Mouse (Mus musculus) heart, embryonic 12.5 days (tissue): ENCODE results near the gene Celf2. TPM values are rescaled to one million over a fixed set of nuclear protein-coding genes. Genes with fewer than 3 reads are reported as not detected.

Experiments used
- ATAC-seq: fragments of 200-750 bp; cut with Nextera tagmentation; 2 replicates; pipeline ENCODE4 v1.8.0; 2017; ENCODE audit warnings: moderate TSS enrichment, moderate library complexity; ENCODE audit not compliant: insufficient number of reproducible peaks, low FRiP score
- H3K27ac ChIP-seq: fragments of 300-500 bp; sonication (generic); 2 replicates; pipeline ENCODE4 v1.5.1; 2016; ENCODE audit warnings: mild to moderate bottlenecking, moderate library complexity; ENCODE audit not compliant: poor library complexity, severe bottlenecking
- H3K27me3 ChIP-seq: fragments of 300-500 bp; sonication (generic); replicated peaks from 2 replicates; pipeline ENCODE4 v1.6.1; 2016; ENCODE audit warnings: mild to moderate bottlenecking, moderate library complexity
- H3K36me3 ChIP-seq: fragments of 300-500 bp; sonication (generic); 2 replicates; pipeline ENCODE4 v1.6.1; 2016; ENCODE audit warnings: mild to moderate bottlenecking, moderate library complexity
- H3K4me1 ChIP-seq: fragments of 300-500 bp; sonication (generic); replicated peaks from 2 replicates; pipeline ENCODE4 v1.6.1; 2016; ENCODE audit warnings: mild to moderate bottlenecking
- H3K4me2 ChIP-seq: fragments of 300-500 bp; sonication (generic); 2 replicates; pipeline ENCODE4 v1.6.1; 2016; ENCODE audit warnings: mild to moderate bottlenecking, moderate library complexity
- H3K4me3 ChIP-seq: fragments of 300-500 bp; sonication (generic); 2 replicates; pipeline ENCODE4 v1.5.1; 2016; ENCODE audit warnings: mild to moderate bottlenecking
- H3K9ac ChIP-seq: fragments of 300-500 bp; sonication (generic); 2 replicates; pipeline ENCODE4 v1.6.1; 2016; ENCODE audit warnings: mild to moderate bottlenecking, moderate library complexity
- H3K9me3 ChIP-seq: fragments of 300-500 bp; sonication (generic); replicated peaks from 2 replicates; pipeline ENCODE4 v1.6.1; 2016; ENCODE audit warnings: mild to moderate bottlenecking, moderate library complexity
- WGBS: fragments of 180-500 bp; shearing (Covaris S2); methylation state at CpG from one replicate; pipeline ENCODE4 v1.1.7; 2016; 5-methylcytosine and 5-hydroxymethylcytosine counted together
- polyA plus RNA-seq: library from polyadenylated mRNA; unstranded; fragments of >200 nt; fragmentation: Nextera tagmentation; extraction: Ambion mirVana; gene quantifications from 2 replicates; pipeline ENCODE4 v1.2.1, GENCODE M21; 2016

The Celf2 gene
- polyA plus RNA-seq, 1 experiment from 2014 or later = 65.8 TPM

DNA sequence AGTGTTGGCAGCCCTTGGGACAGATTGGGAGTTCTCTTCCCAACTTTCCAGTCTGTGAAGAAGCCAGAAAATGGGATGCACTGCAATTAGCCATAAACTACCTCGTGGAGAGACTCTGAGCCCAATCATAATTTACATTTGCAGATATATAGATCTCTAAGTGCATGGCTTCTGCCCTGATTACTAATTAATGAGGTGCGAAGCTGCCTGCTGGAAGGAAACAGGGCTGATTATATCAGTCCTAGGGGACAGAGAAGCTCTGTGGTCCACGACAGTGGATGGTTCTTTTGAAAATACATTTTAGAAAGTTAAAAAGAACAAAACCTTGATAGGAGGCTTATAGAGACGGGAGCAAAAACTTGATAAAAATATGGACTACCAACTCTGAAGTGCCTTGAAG, 885.6 kb downstream of the Celf2 start:
- no peaks in the 10 kb centered on the region for H3K4me1 ChIP-seq
- no peaks in the 10 kb centered on the region for H3K9me3 ChIP-seq
- H3K9ac ChIP-seq = no peak overlapping the region
- no peak overlapping the region for H3K4me2 ChIP-seq
- no peak for ATAC-seq
- no peak overlapping the region for H3K27ac ChIP-seq
- no peaks in the 10 kb centered on the region for H3K36me3 ChIP-seq
- H3K4me3 ChIP-seq = no peak overlapping the region
- WGBS = 65% methylated on average over 4 of the region's 4 CpGs
- no peaks in the 10 kb centered on the region for H3K27me3 ChIP-seq

- H3K27me3 ChIP-seq = no peaks in the 10 kb centered on the region
- no peak overlapping the region for H3K4me2 ChIP-seq
- no peaks in the 10 kb centered on the region for H3K9me3 ChIP-seq
- 81% methylated on average over 5 of the region's 5 CpGs for WGBS
- H3K4me1 ChIP-seq = no peaks in the 10 kb centered on the region
- no peak overlapping the region for H3K4me3 ChIP-seq
- ATAC-seq = no peak
- no peak overlapping the region for H3K9ac ChIP-seq
- no peak overlapping the region for H3K27ac ChIP-seq
- H3K36me3 ChIP-seq = no peaks in the 10 kb centered on the region
Measured at GRCm38 (mm10) chr2:6622082-6622481, 887.3 kb downstream of the Celf2 start.

- WGBS = 87% methylated on average over 3 of the region's 3 CpGs
- Histone ChIP-seq H3K27me3 (no peaks in the 10 kb centered on the region), H3K4me3 (no peak overlapping the region), H3K4me2 (no peak overlapping the region), H3K36me3 (peaks cover 5% of the 10 kb centered on the region; the same call in 1 of the 2 replicates), H3K9ac (no peak overlapping the region), H3K27ac (no peak overlapping the region), H3K4me1 (no peaks in the 10 kb centered on the region), H3K9me3 (no peaks in the 10 kb centered on the region)
- ATAC-seq = no peak
Measured at GRCm38 (mm10) chr2:6618856-6619255, 890.5 kb downstream of the Celf2 start.

GRCm38 (mm10) chr2:6618450-6618849, 890.9 kb downstream of the Celf2 start:
- H3K9ac ChIP-seq = no peak overlapping the region
- no peaks in the 10 kb centered on the region for H3K9me3 ChIP-seq
- no peaks in the 10 kb centered on the region for H3K27me3 ChIP-seq
- 80% methylated on average over 1 of the region's 1 CpGs for WGBS
- H3K36me3 ChIP-seq = peaks cover 5% of the 10 kb centered on the region; the same call in 1 of the 2 replicates
- ATAC-seq = no peak
- H3K27ac ChIP-seq = no peak overlapping the region
- no peak overlapping the region for H3K4me3 ChIP-seq
- no peak overlapping the region for H3K4me2 ChIP-seq
- no peaks in the 10 kb centered on the region for H3K4me1 ChIP-seq

GRCm38 (mm10) chr2:6604347-6604746, 905.0 kb downstream of the Celf2 start:
- WGBS = 67% methylated on average over 2 of the region's 2 CpGs
- Histone ChIP-seq H3K9ac (no peak overlapping the region), H3K4me2 (no peak overlapping the region), H3K36me3 (peaks cover 7% of the 10 kb centered on the region; the same call in 1 of the 2 replicates), H3K4me1 (no peaks in the 10 kb centered on the region), H3K27ac (no peak overlapping the region), H3K27me3 (no peaks in the 10 kb centered on the region), H3K4me3 (no peak overlapping the region), H3K9me3 (no peaks in the 10 kb centered on the region)
- ATAC-seq = no peak

- Histone ChIP-seq H3K36me3 (peaks cover 7% of the 10 kb centered on the region; the same call in 1 of the 2 replicates), H3K9ac (no peak overlapping the region), H3K4me3 (no peak overlapping the region), H3K4me1 (no peaks in the 10 kb centered on the region), H3K9me3 (no peaks in the 10 kb centered on the region), H3K4me2 (no peak overlapping the region), H3K27ac (no peak overlapping the region), H3K27me3 (no peaks in the 10 kb centered on the region)
- WGBS = 58% methylated on average over 6 of the region's 6 CpGs
- no peak for ATAC-seq
Measured at GRCm38 (mm10) chr2:6603880-6604279, 905.5 kb downstream of the Celf2 start.

DNA sequence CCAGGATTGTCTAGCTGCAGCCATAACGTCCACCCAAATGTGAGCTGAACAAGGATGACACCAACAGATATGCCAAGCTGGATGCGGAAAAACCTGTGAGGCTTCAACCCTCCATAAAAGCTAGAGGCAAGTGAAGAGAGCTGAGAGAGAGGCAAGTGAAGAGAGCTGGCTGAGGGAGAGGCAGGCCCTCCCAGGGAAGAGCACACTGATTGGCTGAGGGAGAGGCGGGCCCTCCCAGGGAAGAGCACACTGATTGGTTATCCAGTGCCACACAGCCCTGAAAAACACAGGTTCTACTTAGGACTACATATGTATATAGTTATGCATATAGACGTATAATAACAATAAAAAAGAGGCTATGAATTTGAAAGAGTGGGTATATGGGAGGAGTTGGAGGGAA, 907.2 kb downstream of the Celf2 start:
- Histone ChIP-seq H3K27me3 (no peaks in the 10 kb centered on the region), H3K4me2 (no peak overlapping the region), H3K4me1 (no peaks in the 10 kb centered on the region), H3K27ac (no peak overlapping the region), H3K9ac (no peak overlapping the region), H3K4me3 (no peak overlapping the region), H3K36me3 (peaks cover 7% of the 10 kb centered on the region; the same call in 1 of the 2 replicates), H3K9me3 (no peaks in the 10 kb centered on the region)
- WGBS = 90% methylated on average over 4 of the region's 4 CpGs
- no peak for ATAC-seq

DNA sequence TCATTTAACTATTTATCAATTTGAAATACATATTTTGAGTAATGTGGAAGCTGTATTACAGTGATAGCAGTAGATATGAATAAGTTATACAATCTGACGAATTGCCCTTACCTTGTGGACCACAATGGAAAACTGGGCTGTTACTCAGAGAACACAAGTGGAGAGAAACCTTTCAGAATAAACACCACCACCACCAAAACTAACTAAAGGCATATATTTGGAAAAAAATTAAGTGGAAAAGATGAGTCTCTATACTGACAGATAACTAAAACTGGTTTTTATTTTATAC, 910.5 kb downstream of the Celf2 start:
- Histone ChIP-seq H3K9me3 (no peaks in the 10 kb centered on the region), H3K27ac (no peak overlapping the region), H3K4me3 (no peak overlapping the region), H3K4me1 (no peaks in the 10 kb centered on the region), H3K9ac (no peak overlapping the region), H3K36me3 (peaks cover 5% of the 10 kb centered on the region; the same call in 1 of the 2 replicates), H3K27me3 (no peaks in the 10 kb centered on the region), H3K4me2 (no peak overlapping the region)
- no peak for ATAC-seq
- WGBS = 80% methylated on average over 1 of the region's 1 CpGs

DNA sequence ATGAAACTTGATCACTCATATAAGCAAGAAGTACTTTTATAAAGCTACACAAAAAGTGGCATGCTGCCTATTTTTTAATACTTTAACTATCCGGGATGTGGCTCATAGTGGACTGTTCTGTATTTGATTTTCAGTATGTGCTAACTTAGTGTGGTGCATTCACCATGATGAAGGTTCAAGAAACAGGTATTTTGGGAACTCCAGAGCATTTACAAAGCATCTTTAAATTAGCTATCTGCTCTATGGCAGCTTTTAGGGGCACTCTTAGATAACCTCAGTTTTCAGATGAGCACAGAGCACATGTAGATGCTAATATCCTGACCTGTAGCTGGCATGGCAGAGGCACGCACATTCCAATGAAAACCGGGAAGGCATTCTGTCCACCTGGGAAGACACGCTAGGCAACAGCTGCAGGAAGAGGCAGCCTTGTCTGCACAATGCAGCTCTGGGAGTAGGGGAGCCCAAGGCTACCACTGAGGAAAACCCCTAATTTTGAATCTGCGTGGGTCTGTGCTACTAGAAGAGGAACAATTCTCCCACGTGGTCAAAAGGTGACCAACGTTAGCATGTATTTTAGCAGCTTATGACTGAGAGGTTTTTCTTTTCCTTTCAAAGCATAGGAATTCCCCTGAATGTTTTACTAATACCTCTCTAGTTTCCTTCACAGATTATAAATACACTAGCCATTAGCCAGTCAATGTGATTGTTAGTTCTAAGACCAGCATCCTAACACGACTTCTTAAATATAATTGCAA, 911.1 kb downstream of the Celf2 start:
- no peak for ATAC-seq
- Histone ChIP-seq H3K4me1 (no peaks in the 10 kb centered on the region), H3K36me3 (0 out of 2 replicates have a peak, but pooled peaks cover 5% of the 10 kb centered on the region), H3K27ac (no peak overlapping the region), H3K9ac (no peak overlapping the region), H3K4me2 (no peak overlapping the region), H3K4me3 (no peak overlapping the region), H3K27me3 (no peaks in the 10 kb centered on the region), H3K9me3 (no peaks in the 10 kb centered on the region)
- 80% methylated on average over 8 of the region's 8 CpGs for WGBS

GRCm38 (mm10) chr2:6594736-6595135, 914.6 kb downstream of the Celf2 start:
- H3K27ac ChIP-seq = no peak overlapping the region
- no peak overlapping the region for H3K4me2 ChIP-seq
- H3K4me1 ChIP-seq = no peaks in the 10 kb centered on the region
- ATAC-seq = no peak
- no peak overlapping the region for H3K4me3 ChIP-seq
- no peaks in the 10 kb centered on the region for H3K9me3 ChIP-seq
- H3K9ac ChIP-seq = no peak overlapping the region
- H3K36me3 ChIP-seq = no peaks in the 10 kb centered on the region
- 14% methylated on average over 1 of the region's 1 CpGs for WGBS
- H3K27me3 ChIP-seq = no peaks in the 10 kb centered on the region

DNA sequence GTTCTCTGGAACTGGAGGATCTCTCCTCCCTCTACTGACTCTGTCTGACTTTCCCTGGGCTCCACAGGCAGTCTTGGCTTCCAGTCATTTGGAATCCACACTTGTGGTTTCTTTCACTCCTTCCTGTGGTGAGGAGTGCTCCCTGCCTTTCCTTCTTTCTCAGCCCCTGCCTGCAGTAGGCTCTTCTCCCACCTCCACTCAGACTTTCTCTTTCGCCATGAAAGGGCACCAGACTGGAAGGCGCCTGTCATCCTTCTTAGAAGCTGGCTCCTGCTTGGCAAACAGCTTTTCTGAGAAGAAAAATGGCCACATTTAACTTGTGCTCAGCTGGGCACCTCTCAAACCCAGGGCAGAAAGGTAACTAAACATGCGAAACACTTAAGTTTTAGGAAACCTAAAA, 915.2 kb downstream of the Celf2 start:
- 65% methylated on average over 3 of the region's 3 CpGs for WGBS
- Histone ChIP-seq H3K9me3 (no peaks in the 10 kb centered on the region), H3K27me3 (no peaks in the 10 kb centered on the region), H3K4me3 (no peak overlapping the region), H3K4me1 (no peaks in the 10 kb centered on the region; the same call in 1 of the 2 replicates), H3K4me2 (no peak overlapping the region), H3K27ac (no peak overlapping the region), H3K9ac (no peak overlapping the region), H3K36me3 (no peaks in the 10 kb centered on the region)
- no peak for ATAC-seq

- Histone ChIP-seq H3K4me3 (no peak overlapping the region), H3K36me3 (no peaks in the 10 kb centered on the region), H3K4me1 (no peaks in the 10 kb centered on the region; the same call in 1 of the 2 replicates), H3K9ac (no peak overlapping the region), H3K4me2 (no peak overlapping the region), H3K27ac (no peak overlapping the region), H3K27me3 (no peaks in the 10 kb centered on the region), H3K9me3 (no peaks in the 10 kb centered on the region)
- ATAC-seq = no peak
- 61% methylated on average over 14 of the region's 14 CpGs for WGBS
Measured at GRCm38 (mm10) chr2:6593739-6594138, 915.6 kb downstream of the Celf2 start.
